ENCODE assay signal across 16 mouse cellular contexts in genomic region chr12:63220391-63220790, GRCm38 (mm10).
"Had no signal": no experiment of that assay in that cellular context is flagged by ENCODE, and none has a peak within 500 bp of the region (broad histone marks: within the 10 kb centered on the region; RNA-seq: fewer than 3 reads in every experiment).

No protein-coding gene starts in this region.

- H3K27ac ChIP-seq: kidney, embryonic 15.5 days; limb, embryonic 10.5 days; liver, embryonic 15.5 days; neural tube, embryonic 15.5 days had no signal

- ATAC-seq: intestine, embryonic 16.5 days had no signal

- H3K9me3 ChIP-seq: kidney, embryonic 15.5 days; limb, embryonic 10.5 days; liver, embryonic 15.5 days; neural tube, embryonic 15.5 days had no signal

- H3K27me3 ChIP-seq: kidney, embryonic 15.5 days; liver, embryonic 15.5 days; neural tube, embryonic 15.5 days had no signal

- DNase-seq: kidney, adult 2 months; kidney, postnatal 14 days; lung, embryonic 14.5 days; lung, postnatal 10 days; lung, postnatal 4 days; right cerebral cortex, adult 18-20 months; spleen, adult 18-20 months; thymus, adult 2 months; thymus, postnatal 25 days had no signal

- H3K36me3 ChIP-seq: kidney, embryonic 15.5 days; limb, embryonic 10.5 days; liver, embryonic 15.5 days; neural tube, embryonic 15.5 days had no signal

- H3K4me1 ChIP-seq: kidney, embryonic 15.5 days; limb, embryonic 10.5 days; liver, embryonic 15.5 days; neural tube, embryonic 15.5 days had no signal

- H3K4me2 ChIP-seq: kidney, embryonic 15.5 days; liver, embryonic 11.5 days; liver, embryonic 15.5 days; lung, embryonic 14.5 days; neural tube, embryonic 15.5 days had no signal

- H3K9ac ChIP-seq: kidney, embryonic 15.5 days; liver, embryonic 15.5 days; lung, embryonic 14.5 days; neural tube, embryonic 15.5 days had no signal

- H3K4me3 ChIP-seq: kidney, embryonic 15.5 days; limb, embryonic 10.5 days; liver, embryonic 15.5 days; myocyte; neural tube, embryonic 15.5 days had no signal
